Mouse (Mus musculus): ENCODE measurements around the gene Palm2.

DNA sequence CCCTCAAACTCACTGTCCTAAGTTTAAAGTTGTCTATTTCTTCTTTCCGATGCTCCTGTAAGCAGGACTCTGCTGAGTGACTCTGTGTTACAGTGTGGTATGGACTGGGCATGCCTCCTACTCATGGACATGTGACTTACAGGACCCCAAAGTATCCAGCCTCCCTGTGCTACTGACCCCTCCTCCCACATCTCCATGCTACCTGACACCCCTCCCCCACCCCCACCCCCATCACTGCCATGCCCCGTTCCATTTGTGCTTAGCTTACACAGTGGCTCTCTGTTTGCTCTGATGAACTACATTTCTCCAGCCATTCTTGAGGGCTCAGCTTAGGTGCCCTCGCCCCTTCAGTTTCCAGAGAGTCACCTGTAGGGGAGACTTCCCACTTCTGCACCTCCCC, 252.7 kb downstream of the Palm2 start:
- TF ChIP-seq CTCF (IDR thresholded peaks at IDR 0.05; ENCODE audit: insufficient read depth, low read depth, low read length) (no peak), POLR2A (IDR thresholded peaks at IDR 0.05; ENCODE audit: insufficient read depth, low read depth, low read length) (no peak)

All from olfactory bulb, adult 2 months (tissue).